In genomic region chr10:27484041-27484440, GRCm38 (mm10) we compare ENCODE assay signal across 19 mouse cellular contexts.
DNase-seq lines count a peak whose midpoint lies in the region; ATAC-seq lines count a peak whose summit lies in the region.
"Had no signal": no experiment of that assay in that cellular context is flagged by ENCODE, and none has a peak within 500 bp of the region (broad histone marks: within the 10 kb centered on the region; RNA-seq: fewer than 3 reads in every experiment).

No protein-coding gene starts in this region.

- H3K9ac ChIP-seq in forebrain, embryonic 16.5 days (replicated peaks; ENCODE audit: low read depth, low read length) = no peak overlapping the region
- H3K9ac ChIP-seq in forebrain, embryonic 11.5 days (ENCODE audit: low read length) = no peak overlapping the region
- H3K9ac ChIP-seq in hindbrain, embryonic 16.5 days (ENCODE audit: low read depth, low read length) = no peak overlapping the region
- H3K9ac ChIP-seq: embryonic facial prominence, embryonic 13.5 days; heart, embryonic 15.5 days; liver, embryonic 13.5 days; midbrain, embryonic 12.5 days had no signal

- no peaks in the 10 kb centered on the region for H3K9me3 ChIP-seq in forebrain, embryonic 16.5 days (ENCODE audit: control insufficient read depth, low read length)
- no peaks in the 10 kb centered on the region for H3K9me3 ChIP-seq in forebrain, embryonic 11.5 days (ENCODE audit: control insufficient read depth, low read length)
- H3K9me3 ChIP-seq in hindbrain, embryonic 16.5 days (ENCODE audit: control insufficient read depth, low read length) = no peaks in the 10 kb centered on the region
- H3K9me3 ChIP-seq: embryonic facial prominence, embryonic 13.5 days; heart, embryonic 15.5 days; liver, embryonic 13.5 days; midbrain, embryonic 12.5 days had no signal

- no peak overlapping the region for H3K4me3 ChIP-seq in forebrain, embryonic 16.5 days (replicated peaks; ENCODE audit: low read length)
- H3K4me3 ChIP-seq in forebrain, embryonic 11.5 days (ENCODE audit: low read depth, low read length) = no peak overlapping the region
- no peak overlapping the region for H3K4me3 ChIP-seq in hindbrain, embryonic 16.5 days (ENCODE audit: low read length)
- H3K4me3 ChIP-seq: embryonic facial prominence, embryonic 13.5 days; gastrocnemius, adult 2 months; heart, embryonic 15.5 days; liver, embryonic 13.5 days; midbrain, embryonic 12.5 days had no signal

- no peak overlapping the region for H3K4me2 ChIP-seq in forebrain, embryonic 16.5 days (ENCODE audit: low read length)
- no peak overlapping the region for H3K4me2 ChIP-seq in forebrain, embryonic 11.5 days (ENCODE audit: low read depth, low read length, severe bottlenecking)
- H3K4me2 ChIP-seq in hindbrain, embryonic 16.5 days (ENCODE audit: low read length) = no peak overlapping the region
- H3K4me2 ChIP-seq: embryonic facial prominence, embryonic 13.5 days; heart, embryonic 15.5 days; liver, embryonic 13.5 days; midbrain, embryonic 12.5 days had no signal

- ATAC-seq in forebrain, embryonic 16.5 days = peak; percentile 78
- ATAC-seq in forebrain, embryonic 11.5 days (replicated peaks; ENCODE audit: low FRiP score) = no peak
- ATAC-seq in hindbrain, embryonic 16.5 days = no peak

- no peak for DNase-seq in forebrain, embryonic 11.5 days (ENCODE audit: low spot score)
- DNase-seq in right cerebral cortex, adult 18-20 months = peak; percentile 64
- no peak for DNase-seq in right cerebral cortex, postnatal 4 days
- peak; percentile 43 to 47 for DNase-seq in left cerebral cortex, postnatal 14 days (ENCODE audit: low spot score in 2 of 2)
- DNase-seq in spleen, adult 18-20 months = no peak
- no peak for DNase-seq in gastrocnemius, postnatal 4 days (ENCODE audit: low spot score in 2 of 2)
- DNase-seq: cerebellum, adult 11 months; cerebellum, postnatal 36 days; gastrocnemius, adult 2 months; heart, adult 18-20 months; kidney, adult 2 months; kidney, postnatal 14 days; liver, embryonic 13.5 days; thymus, postnatal 4 days had no signal

- no peak overlapping the region for H3K27ac ChIP-seq in forebrain, embryonic 16.5 days (ENCODE audit: low read length)
- no peak overlapping the region for H3K27ac ChIP-seq in forebrain, embryonic 11.5 days (ENCODE audit: low read depth, low read length)
- no peak overlapping the region for H3K27ac ChIP-seq in hindbrain, embryonic 16.5 days (ENCODE audit: low read depth, low read length)
- H3K27ac ChIP-seq: embryonic facial prominence, embryonic 13.5 days; gastrocnemius, adult 2 months; heart, embryonic 15.5 days; liver, embryonic 13.5 days; midbrain, embryonic 12.5 days had no signal

- no peaks in the 10 kb centered on the region for H3K27me3 ChIP-seq in forebrain, embryonic 16.5 days (replicated peaks; ENCODE audit: control insufficient read depth, insufficient read depth, low read length)
- no peaks in the 10 kb centered on the region for H3K27me3 ChIP-seq in forebrain, embryonic 11.5 days (ENCODE audit: control insufficient read depth, insufficient read depth, low read length)
- H3K27me3 ChIP-seq in hindbrain, embryonic 16.5 days (replicated peaks; ENCODE audit: control insufficient read depth, insufficient read depth, low read length) = no peaks in the 10 kb centered on the region
- H3K27me3 ChIP-seq: embryonic facial prominence, embryonic 13.5 days; heart, embryonic 15.5 days; liver, embryonic 13.5 days; midbrain, embryonic 12.5 days had no signal

- 67% methylated on average over 1 of the region's 1 CpGs for WGBS in forebrain, embryonic 16.5 days
- WGBS in forebrain, embryonic 11.5 days = 75% methylated on average over 1 of the region's 1 CpGs
- WGBS in hindbrain, embryonic 16.5 days = 86% methylated on average over 1 of the region's 1 CpGs

- intact Hi-C loops in left cerebral cortex, postnatal 14 days (cut with DNase I) = loop anchor here (10.0 kb wide), 2 partner anchors 99 to 349 kb away; no protein-coding TSS in a partner anchor

- H3K4me1 ChIP-seq in forebrain, embryonic 16.5 days (replicated peaks; ENCODE audit: control insufficient read depth, insufficient read depth, low read length) = no peaks in the 10 kb centered on the region
- H3K4me1 ChIP-seq in forebrain, embryonic 11.5 days (replicated peaks; ENCODE audit: control insufficient read depth, insufficient read depth, low read length) = no peaks in the 10 kb centered on the region
- H3K4me1 ChIP-seq in hindbrain, embryonic 16.5 days (ENCODE audit: control insufficient read depth, insufficient read depth, low read depth, low read length) = no peaks in the 10 kb centered on the region
- H3K4me1 ChIP-seq: embryonic facial prominence, embryonic 13.5 days; liver, embryonic 13.5 days; midbrain, embryonic 12.5 days had no signal

- no peaks in the 10 kb centered on the region for H3K36me3 ChIP-seq in forebrain, embryonic 16.5 days (ENCODE audit: control insufficient read depth, insufficient read depth)
- no peaks in the 10 kb centered on the region for H3K36me3 ChIP-seq in forebrain, embryonic 11.5 days (ENCODE audit: control insufficient read depth, insufficient read depth, low read length)
- no peaks in the 10 kb centered on the region for H3K36me3 ChIP-seq in hindbrain, embryonic 16.5 days (ENCODE audit: control insufficient read depth, insufficient read depth, low read length)
- H3K36me3 ChIP-seq: embryonic facial prominence, embryonic 13.5 days; heart, embryonic 15.5 days; liver, embryonic 13.5 days; midbrain, embryonic 12.5 days had no signal

Comparison
In these comparisons a context has a peak if more than half of its experiments do, and no peak if none do; other contexts are left out.
1. DNase-seq: peak in right cerebral cortex, adult 18-20 months (single experiment) and left cerebral cortex, postnatal 14 days (2 of 2); none in forebrain, embryonic 11.5 days (single experiment), right cerebral cortex, postnatal 4 days (single experiment), spleen, adult 18-20 months (0 of 2) and gastrocnemius, postnatal 4 days (0 of 2).